Mouse (Mus musculus) thymus, adult 2 months (tissue): ENCODE data around the gene Cadps2. TPM values are rescaled to one million over a fixed set of nuclear protein-coding genes. Genes with fewer than 3 reads are reported as not detected.

Source experiments
- DNase-seq: peaks from one replicate; pipeline ENCODE4 v3.0.0; 2021
- H3K27ac ChIP-seq: fragments of 200-500 bp; 2 replicates; pipeline ENCODE4 v1.5.1; 2012; ENCODE audit warnings: low read length, control low read depth; ENCODE audit not compliant: control insufficient read depth, insufficient read depth
- H3K27me3 ChIP-seq: fragments of 200-500 bp; 2 replicates; pipeline ENCODE4 v1.6.1; 2012; ENCODE audit warnings: mild to moderate bottlenecking, low read length, moderate library complexity, mixed read lengths; ENCODE audit not compliant: control insufficient read depth, insufficient read depth
- H3K36me3 ChIP-seq: fragments of 200-500 bp; 2 replicates; pipeline ENCODE4 v1.6.1; 2012; ENCODE audit warnings: mild to moderate bottlenecking, low read length, moderate library complexity; ENCODE audit not compliant: control insufficient read depth, insufficient read depth
- H3K4me1 ChIP-seq: fragments of 200-500 bp; replicated peaks from 2 replicates; pipeline ENCODE4 v1.6.1; 2012; ENCODE audit warnings: low read length; ENCODE audit not compliant: control insufficient read depth, insufficient read depth
- H3K4me3 ChIP-seq: fragments of 200-500 bp; 2 replicates; pipeline ENCODE4 v1.5.1; 2012; ENCODE audit warnings: mild to moderate bottlenecking, low read length, control low read depth, moderate library complexity; ENCODE audit not compliant: control insufficient read depth, insufficient read depth
- CTCF ChIP-seq: fragments of 200-500 bp; IDR thresholded peaks from 2 replicates; pipeline ENCODE4 v1.5.1; 2012; ENCODE audit warnings: mild to moderate bottlenecking, control low read depth, low read length, moderate library complexity, borderline replicate concordance; ENCODE audit not compliant: control insufficient read depth, poor library complexity, insufficient read depth; ENCODE audit errors: extremely low read depth
- POLR2A ChIP-seq: fragments of 200-500 bp; IDR thresholded peaks from 2 replicates; pipeline ENCODE4 v1.6.1; 2012; ENCODE audit warnings: mild to moderate bottlenecking, low read length, control low read depth, moderate library complexity; ENCODE audit not compliant: control insufficient read depth, poor library complexity, insufficient read depth; ENCODE audit errors: extremely low read depth
- WGBS: fragments of 180-500 bp; shearing (Covaris S2); methylation state at CpG from one replicate; pipeline ENCODE4 v1.1.7; 2018; 5-methylcytosine and 5-hydroxymethylcytosine counted together
- polyA plus RNA-seq: library from polyadenylated mRNA; depleted of rRNA; stranded (reverse); fragments of >200 nt; gene quantifications from 2 replicates; pipeline ENCODE4 v1.2.3, GENCODE M21; 2012

Cadps2 gene
- polyA plus RNA-seq, 1 experiment, result 0.86 TPM

DNA sequence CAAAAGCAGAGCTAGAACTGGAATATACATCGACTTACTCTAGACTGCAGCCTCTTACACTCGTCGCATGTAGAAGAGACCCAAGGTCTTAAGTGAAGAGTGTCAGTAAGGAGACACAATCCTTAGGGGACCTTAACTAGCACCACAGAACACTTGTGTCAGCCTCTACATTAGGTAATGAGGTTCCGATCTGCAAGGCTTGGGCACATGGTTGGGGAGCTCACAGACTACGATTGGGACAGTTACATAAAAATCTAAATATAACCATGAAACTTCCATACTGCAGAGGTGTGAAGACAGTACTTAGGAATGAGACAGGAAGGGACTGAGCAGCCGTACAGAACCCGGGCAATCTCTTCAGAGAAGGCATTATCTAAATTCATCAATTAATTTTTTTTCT, 27.1 kb upstream of the Cadps2 start:
- H3K36me3 ChIP-seq, result no peaks in the 10 kb centered on the region
- H3K4me1 ChIP-seq, result no peaks in the 10 kb centered on the region
- 94% methylated on average over 7 of the region's 7 CpGs for WGBS
- H3K27me3 ChIP-seq, result no peaks in the 10 kb centered on the region
- no peak overlapping the region for H3K27ac ChIP-seq
- DNase-seq, result no peak
- TF ChIP-seq CTCF (no peak), POLR2A (no peak)
- no peak overlapping the region for H3K4me3 ChIP-seq

DNA sequence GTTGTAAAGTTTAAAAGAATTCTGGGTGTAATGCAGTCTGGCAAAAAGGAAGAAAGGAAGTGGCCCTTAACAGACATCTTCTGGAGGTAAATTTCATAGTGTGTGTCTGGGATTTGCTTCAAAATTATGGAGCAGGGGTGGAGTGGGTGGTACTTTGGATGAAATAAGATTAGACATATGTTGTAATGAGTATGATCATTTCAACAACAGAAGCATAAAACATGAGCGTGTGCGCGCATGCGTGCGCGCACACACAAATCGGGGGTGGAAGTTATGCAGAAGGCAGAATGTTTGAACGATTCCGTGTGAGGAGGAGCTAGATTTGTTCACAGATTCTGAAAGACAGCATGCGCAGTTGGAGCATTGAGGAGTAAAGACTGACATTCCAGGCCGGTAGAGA, 14.2 kb upstream of the Cadps2 start:
- 97% methylated on average over 11 of the region's 11 CpGs for WGBS
- Histone ChIP-seq H3K27ac (no peak overlapping the region), H3K4me3 (no peak overlapping the region)

DNA sequence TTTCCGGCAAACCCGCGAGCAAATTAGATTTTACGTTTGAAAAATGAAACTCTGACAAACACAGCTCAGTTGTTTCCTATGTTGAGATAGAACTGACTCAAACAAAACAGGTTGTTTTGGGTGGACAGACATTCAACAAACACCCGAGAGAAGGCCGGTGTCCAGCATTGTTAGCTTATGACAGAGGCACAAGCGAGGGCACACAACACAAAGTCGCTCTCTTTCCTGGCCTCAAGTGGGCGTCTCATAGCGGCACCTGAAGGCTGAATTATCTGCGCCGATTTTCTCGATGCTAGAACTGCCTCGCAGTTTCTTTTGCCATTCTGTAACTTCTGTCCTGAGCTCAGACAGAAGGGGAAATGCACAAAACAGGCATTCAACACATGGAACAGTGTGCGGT, 780 bp upstream of the Cadps2 start:
- Histone ChIP-seq H3K27me3 (no peaks in the 10 kb centered on the region; the same call in 1 of the 2 replicates), H3K27ac (no peak overlapping the region), H3K4me1 (no peaks in the 10 kb centered on the region), H3K4me3 (no peak overlapping the region), H3K36me3 (no peaks in the 10 kb centered on the region)
- TF ChIP-seq CTCF (no peak), POLR2A (no peak)
- no peak for DNase-seq
- WGBS, result 2% methylated on average over 15 of the region's 15 CpGs

More for the DNA sequence above, 14.2 kb upstream of the Cadps2 start:
- H3K4me1 ChIP-seq, result no peaks in the 10 kb centered on the region
- no peak for TF ChIP-seq POLR2A
- no peak for TF ChIP-seq CTCF
- no peaks in the 10 kb centered on the region for H3K36me3 ChIP-seq
- H3K27me3 ChIP-seq, result no peaks in the 10 kb centered on the region
- DNase-seq, result no peak

DNA sequence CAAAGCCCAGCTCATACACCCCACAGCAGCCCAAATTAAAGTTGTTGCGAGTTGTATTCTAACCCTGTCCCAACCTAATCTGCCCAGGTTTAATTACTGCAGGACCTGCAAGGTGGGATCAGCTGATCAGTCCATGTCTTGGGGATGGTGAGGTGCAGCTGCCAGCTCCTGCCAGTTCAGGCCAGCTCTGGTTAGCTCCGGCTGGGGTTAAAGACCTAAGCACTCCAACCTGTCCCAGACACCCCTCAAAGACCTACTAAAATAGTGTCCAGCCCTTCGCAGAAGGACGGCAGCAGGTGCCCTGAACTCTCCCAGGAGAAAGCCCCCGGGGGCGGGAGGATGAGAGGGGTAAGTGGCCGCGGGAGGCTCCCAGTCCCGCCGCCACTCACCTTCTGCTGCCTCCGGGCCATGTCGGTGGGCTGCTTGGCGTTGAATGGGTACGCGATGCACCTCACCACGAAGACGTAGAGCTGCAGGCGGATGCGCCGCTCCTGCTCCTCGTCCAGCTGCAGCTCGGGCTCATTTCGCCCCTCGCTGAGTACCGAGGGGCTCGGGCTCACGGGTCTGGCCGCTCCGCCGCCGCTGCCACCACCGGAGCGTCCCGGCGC, 716 bp downstream of the Cadps2 start:
- no peak for DNase-seq
- peak overlapping the region; percentile 34 for H3K4me3 ChIP-seq
- H3K4me1 ChIP-seq, result no peaks in the 10 kb centered on the region
- 8% methylated on average over 35 of the region's 35 CpGs for WGBS
- no peaks in the 10 kb centered on the region; the same call in 1 of the 2 replicates for H3K27me3 ChIP-seq
- H3K36me3 ChIP-seq, result no peaks in the 10 kb centered on the region
- no peak for TF ChIP-seq POLR2A
- no peak for TF ChIP-seq CTCF
- no peak overlapping the region for H3K27ac ChIP-seq

DNA sequence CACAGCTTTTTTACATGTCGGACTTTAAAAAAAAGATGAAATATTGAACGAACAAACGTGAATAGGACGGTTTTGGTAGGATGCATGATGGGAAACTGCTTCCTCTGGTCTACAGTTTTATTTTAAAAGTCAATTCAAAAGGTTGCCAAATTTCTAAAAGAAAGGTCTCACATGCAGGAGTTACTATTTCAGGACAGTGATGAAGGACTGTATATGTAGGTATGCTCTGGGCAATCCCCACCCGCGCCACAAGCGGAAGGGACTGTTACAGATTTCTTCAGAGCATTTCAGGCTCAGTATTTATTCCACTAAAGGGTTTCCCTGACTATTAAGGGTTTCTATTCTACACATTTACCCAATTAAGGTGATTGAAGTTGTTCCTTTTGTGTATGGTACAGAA, 1.6 kb downstream of the Cadps2 start:
- DNase-seq, result no peak
- Histone ChIP-seq H3K27me3 (no peaks in the 10 kb centered on the region; the same call in 1 of the 2 replicates), H3K36me3 (no peaks in the 10 kb centered on the region), H3K27ac (no peak overlapping the region), H3K4me3 (no peak overlapping the region), H3K4me1 (no peaks in the 10 kb centered on the region)
- TF ChIP-seq CTCF, result no peak
- TF ChIP-seq POLR2A, result no peak
- WGBS, result 96% methylated on average over 7 of the region's 7 CpGs

DNA sequence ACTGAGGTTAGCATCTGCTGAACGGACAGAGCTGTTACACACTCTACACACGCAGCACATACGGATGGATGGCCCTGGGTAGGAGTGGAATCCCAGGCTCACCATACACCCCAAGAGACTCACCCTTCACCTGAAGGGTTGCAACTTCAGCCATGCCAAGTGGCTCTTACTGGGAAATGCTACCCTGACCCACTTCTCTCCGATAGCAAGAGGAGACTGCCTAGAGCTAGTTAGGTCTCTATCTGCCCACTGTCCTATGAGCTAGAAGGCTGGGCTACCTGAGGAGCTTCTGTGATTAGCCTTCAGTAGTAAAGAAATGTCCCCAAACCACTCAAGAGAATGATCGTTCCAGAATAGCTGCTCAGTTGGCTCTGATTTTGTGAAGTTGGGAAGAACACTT, 2.1 kb downstream of the Cadps2 start:
- no peak for DNase-seq
- WGBS, result 96% methylated on average over 5 of the region's 5 CpGs
- TF ChIP-seq POLR2A (no peak), CTCF (no peak)
- Histone ChIP-seq H3K36me3 (no peaks in the 10 kb centered on the region), H3K27me3 (no peaks in the 10 kb centered on the region; the same call in 1 of the 2 replicates), H3K4me3 (no peak overlapping the region), H3K27ac (no peak overlapping the region), H3K4me1 (no peaks in the 10 kb centered on the region)

DNA sequence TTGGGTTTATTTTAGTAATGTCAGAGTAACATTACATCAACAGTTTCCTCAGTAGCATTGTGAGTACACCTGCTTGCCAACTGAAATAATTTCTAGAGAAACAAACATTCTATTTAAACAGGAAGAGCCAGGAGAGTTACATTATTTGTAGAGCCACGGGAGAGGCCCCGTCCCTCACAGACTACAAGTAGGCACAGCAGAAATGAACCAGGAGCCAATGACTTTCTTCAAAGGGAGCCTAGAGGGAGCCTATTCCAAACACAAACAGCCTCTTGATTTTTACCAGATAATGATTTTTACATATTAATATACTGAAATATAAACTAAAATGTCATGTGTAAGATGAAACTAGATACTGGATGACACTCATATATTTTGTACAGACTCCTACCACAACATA, 2.5 kb downstream of the Cadps2 start:
- Histone ChIP-seq H3K4me3 (no peak overlapping the region), H3K27me3 (no peaks in the 10 kb centered on the region; the same call in 1 of the 2 replicates), H3K36me3 (no peaks in the 10 kb centered on the region), H3K4me1 (no peaks in the 10 kb centered on the region), H3K27ac (no peak overlapping the region)
- 64% methylated on average over 2 of the region's 2 CpGs for WGBS
- TF ChIP-seq POLR2A (no peak), CTCF (no peak)
- DNase-seq, result no peak
